Mouse (Mus musculus): ENCODE measurements around the gene Atp8a2.

DNA sequence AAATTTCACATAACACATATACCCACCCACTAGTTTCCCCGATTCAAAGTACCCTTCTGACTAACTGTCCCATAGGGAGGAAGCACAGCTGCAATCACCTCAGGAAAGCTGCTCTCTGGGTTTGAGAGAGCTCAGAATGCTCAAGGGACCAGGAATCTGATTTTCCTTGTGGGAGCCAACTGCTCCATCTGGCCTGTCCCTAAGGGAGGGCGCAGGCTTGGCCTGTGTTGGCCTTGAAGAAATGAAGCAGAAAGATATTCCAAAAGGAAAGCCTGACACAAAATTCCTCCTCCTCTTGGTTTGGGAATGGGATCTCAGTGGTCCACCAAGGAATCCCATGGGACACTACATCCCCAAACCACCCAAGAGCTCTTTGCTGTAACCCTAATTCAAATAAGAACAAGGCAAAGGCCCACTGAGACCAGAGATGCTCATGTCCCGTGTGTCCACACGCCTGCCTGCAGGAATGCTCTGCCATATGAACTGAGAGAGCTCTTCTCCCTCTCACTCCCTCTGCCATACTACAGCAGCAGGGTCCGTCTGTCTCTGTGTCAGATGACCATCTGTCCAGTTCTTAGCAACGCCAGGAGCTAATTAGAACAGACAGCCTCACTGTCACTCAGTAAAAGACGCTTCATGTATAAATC lies 293.4 kb downstream of the Atp8a2 start:
- TF ChIP-seq CTCF (IDR thresholded peaks at IDR 0.05; ENCODE audit: borderline replicate concordance, extremely low read depth, insufficient read depth, insufficient read length) (no peak), POLR2A (IDR thresholded peaks at IDR 0.05; ENCODE audit: borderline replicate concordance, extremely low read depth, insufficient read depth, insufficient read length, poor library complexity, severe bottlenecking) (no peak)
